Mouse (Mus musculus) midbrain, embryonic 11.5 days (tissue): ENCODE measurements around the gene Nos3. TPM values are rescaled to one million over a fixed set of nuclear protein-coding genes. Genes with fewer than 3 reads are reported as not detected.
"Not testable (repeated sequence)": the region's sequence is repeated elsewhere in the genome, so short reads cannot be mapped to it uniquely, and the experiment has no call there.

ENCODE experiments used
- ATAC-seq: fragments of 200-750 bp; cut with Nextera tagmentation; 2 replicates; pipeline ENCODE4 v1.8.0; 2017; ENCODE audit warnings: moderate TSS enrichment, moderate library complexity; ENCODE audit not compliant: low FRiP score
- DNase-seq: peaks from one replicate; pipeline ENCODE4 v3.0.0; 2015; ENCODE audit warnings: low spot score; ENCODE audit errors: missing footprints
- H3K27ac ChIP-seq: fragments of 300-500 bp; sonication (generic); 2 replicates; pipeline ENCODE4 v1.5.1; 2014; ENCODE audit warnings: low read depth, low read length
- H3K27me3 ChIP-seq: fragments of 300-500 bp; sonication (generic); 2 replicates; pipeline ENCODE4 v1.6.1; 2014; ENCODE audit warnings: mild to moderate bottlenecking, low read length, moderate library complexity, mixed read lengths; ENCODE audit not compliant: control insufficient read depth, insufficient read depth
- H3K36me3 ChIP-seq: fragments of 300-500 bp; sonication (generic); 2 replicates; pipeline ENCODE4 v1.6.1; 2014; ENCODE audit warnings: mild to moderate bottlenecking, low read length, moderate library complexity, mixed read lengths; ENCODE audit not compliant: control insufficient read depth, insufficient read depth
- H3K4me1 ChIP-seq: fragments of 300-500 bp; sonication (generic); 2 replicates; pipeline ENCODE4 v1.6.1; 2014; ENCODE audit warnings: low read length; ENCODE audit not compliant: control insufficient read depth, insufficient read depth
- H3K4me2 ChIP-seq: fragments of 300-500 bp; sonication (generic); 2 replicates; pipeline ENCODE4 v1.6.1; 2014; ENCODE audit warnings: mild to moderate bottlenecking, moderate library complexity
- H3K4me3 ChIP-seq: fragments of 300-500 bp; sonication (generic); 2 replicates; pipeline ENCODE4 v1.5.1; 2014; ENCODE audit warnings: low read depth, low read length
- H3K9ac ChIP-seq: fragments of 300-500 bp; sonication (generic); 2 replicates; pipeline ENCODE4 v1.6.1; 2014; ENCODE audit warnings: low read length
- H3K9me3 ChIP-seq: fragments of 300-500 bp; sonication (generic); 2 replicates; pipeline ENCODE4 v1.6.1; 2016; ENCODE audit warnings: low read length; ENCODE audit not compliant: control insufficient read depth
- WGBS: fragments of 180-500 bp; shearing (Covaris S2); extraction: QIAGEN DNeasy Blood & Tissue Kit; methylation state at CpG from one replicate; pipeline ENCODE4 v1.1.7; 2014; 5-methylcytosine and 5-hydroxymethylcytosine counted together
- polyA plus RNA-seq: library from polyadenylated mRNA; unstranded; fragments of >200 nt; fragmentation: Nextera tagmentation; extraction: Ambion mirVana; gene quantifications from 2 replicates; pipeline ENCODE4 v1.2.1, GENCODE M21; 2014

The Nos3 gene
- polyA plus RNA-seq, 1 experiment from 2014 or later = 5.5 TPM

- DNase-seq (peak; percentile 100), ATAC-seq (peak; percentile 97)
- peak overlapping the region; percentile 45 for H3K4me2 ChIP-seq
- H3K4me3 ChIP-seq = peak overlapping the region; percentile 55
- 2% methylated on average over 36 of the region's 36 CpGs for WGBS
- H3K27ac ChIP-seq = peak overlapping the region; percentile 22; the same call in 1 of the 2 replicates
- H3K9me3 ChIP-seq = no peaks in the 10 kb centered on the region
- no peaks in the 10 kb centered on the region for H3K36me3 ChIP-seq
- peaks cover 7% of the 10 kb centered on the region; the same call in 1 of the 2 replicates for H3K4me1 ChIP-seq
- H3K9ac ChIP-seq = peak overlapping the region; percentile 66
- no peaks in the 10 kb centered on the region for H3K27me3 ChIP-seq
Observed at GRCm38 (mm10) chr5:24394165-24394894, 29.7 kb downstream of the Nos3 start.

- not testable (repeated sequence) for H3K9ac ChIP-seq, H3K4me1 ChIP-seq, H3K4me3 ChIP-seq, DNase-seq, ATAC-seq, H3K27ac ChIP-seq, H3K9me3 ChIP-seq, H3K4me2 ChIP-seq, H3K36me3 ChIP-seq, H3K27me3 ChIP-seq
- WGBS = 88% methylated on average over 6 of the region's 6 CpGs
Observed at GRCm38 (mm10) chr5:24396254-24396653, 31.6 kb downstream of the Nos3 start.

GRCm38 (mm10) chr5:24399686-24400085 is 35.1 kb downstream of the Nos3 start:
- H3K4me2 ChIP-seq = no peak overlapping the region
- H3K27ac ChIP-seq = no peak overlapping the region
- WGBS = 87% methylated on average over 10 of the region's 10 CpGs
- 0 out of 2 replicates have a peak, but pooled peaks cover 2% of the 10 kb centered on the region for H3K36me3 ChIP-seq
- no peak overlapping the region for H3K9ac ChIP-seq
- H3K9me3 ChIP-seq = no peaks in the 10 kb centered on the region
- DNase-seq (no peak), ATAC-seq (no peak)
- no peak overlapping the region for H3K4me3 ChIP-seq
- no peaks in the 10 kb centered on the region for H3K27me3 ChIP-seq
- peaks cover 2% of the 10 kb centered on the region; the same call in 1 of the 2 replicates for H3K4me1 ChIP-seq

- ATAC-seq (no peak), DNase-seq (no peak)
- H3K27me3 ChIP-seq = no peaks in the 10 kb centered on the region
- H3K9ac ChIP-seq = no peak overlapping the region
- H3K27ac ChIP-seq = no peak overlapping the region
- no peaks in the 10 kb centered on the region for H3K4me1 ChIP-seq
- whole genome bisulfite sequencing = 88% methylated on average over 11 of the region's 11 CpGs
- H3K4me2 ChIP-seq = no peak overlapping the region
- no peak overlapping the region for H3K4me3 ChIP-seq
- H3K9me3 ChIP-seq = no peaks in the 10 kb centered on the region
- 0 out of 2 replicates have a peak, but pooled peaks cover 2% of the 10 kb centered on the region for H3K36me3 ChIP-seq
Observed at GRCm38 (mm10) chr5:24400362-24400761, 35.8 kb downstream of the Nos3 start.

GRCm38 (mm10) chr5:24400911-24401605 is 36.4 kb downstream of the Nos3 start:
- no peak overlapping the region for H3K9ac ChIP-seq
- no peak overlapping the region for H3K4me3 ChIP-seq
- no peaks in the 10 kb centered on the region for H3K9me3 ChIP-seq
- no peak overlapping the region for H3K27ac ChIP-seq
- H3K36me3 ChIP-seq = peaks cover 4% of the 10 kb centered on the region; the same call in 1 of the 2 replicates
- no peak for DNase-seq
- no peak for ATAC-seq
- no peak overlapping the region for H3K4me2 ChIP-seq
- no peaks in the 10 kb centered on the region for H3K27me3 ChIP-seq
- no peaks in the 10 kb centered on the region for H3K4me1 ChIP-seq
- 93% methylated on average over 5 of the region's 5 CpGs for WGBS

GRCm38 (mm10) chr5:24401969-24402368 is 37.4 kb downstream of the Nos3 start:
- H3K9ac ChIP-seq = no peak overlapping the region
- H3K4me2 ChIP-seq = no peak overlapping the region
- H3K9me3 ChIP-seq = no peaks in the 10 kb centered on the region
- ATAC-seq (no peak), DNase-seq (no peak)
- 89% methylated on average over 9 of the region's 9 CpGs for WGBS
- H3K4me3 ChIP-seq = no peak overlapping the region
- no peak overlapping the region for H3K27ac ChIP-seq
- H3K4me1 ChIP-seq = no peaks in the 10 kb centered on the region
- peaks cover 4% of the 10 kb centered on the region; the same call in 1 of the 2 replicates for H3K36me3 ChIP-seq
- no peaks in the 10 kb centered on the region for H3K27me3 ChIP-seq

- H3K4me1 ChIP-seq = no peaks in the 10 kb centered on the region
- ATAC-seq = no peak
- H3K36me3 ChIP-seq = peaks cover 4% of the 10 kb centered on the region; the same call in 1 of the 2 replicates
- no peak overlapping the region for H3K9ac ChIP-seq
- no peak for DNase-seq
- no peak overlapping the region for H3K4me2 ChIP-seq
- H3K9me3 ChIP-seq = no peaks in the 10 kb centered on the region
- no peak overlapping the region for H3K4me3 ChIP-seq
- H3K27me3 ChIP-seq = no peaks in the 10 kb centered on the region
- WGBS = 81% methylated on average over 6 of the region's 6 CpGs
- no peak overlapping the region for H3K27ac ChIP-seq
Observed at GRCm38 (mm10) chr5:24404594-24405360, 40.2 kb downstream of the Nos3 start.

- WGBS = 72% methylated on average over 3 of the region's 3 CpGs
- Histone ChIP-seq H3K27ac (no peak overlapping the region), H3K36me3 (peaks cover 4% of the 10 kb centered on the region; the same call in 1 of the 2 replicates), H3K9ac (no peak overlapping the region), H3K27me3 (no peaks in the 10 kb centered on the region), H3K9me3 (no peaks in the 10 kb centered on the region), H3K4me1 (no peaks in the 10 kb centered on the region), H3K4me3 (no peak overlapping the region), H3K4me2 (no peak overlapping the region)
- ATAC-seq (no peak), DNase-seq (no peak)
Observed at GRCm38 (mm10) chr5:24405389-24405876, 40.8 kb downstream of the Nos3 start.
